Mouse (Mus musculus): ENCODE results near the gene Gm27027.
A peak's percentile ranks its signal among the peaks of the same experiment; 100 is the strongest.

Gene Gm27027

GRCm38 (mm10) chr2:93976436-93977252, 19.5 kb downstream of the Gm27027 start:
- DNase-seq = peak; percentile 65

GRCm38 (mm10) chr2:93975526-93976435, 20.4 kb downstream of the Gm27027 start:
- DNase-seq = no peak

GRCm38 (mm10) chr2:93975041-93975440, 21.1 kb downstream of the Gm27027 start:
- no peak for DNase-seq

- no peak for DNase-seq
These were observed 24.5 kb downstream of the Gm27027 start for GRCm38 (mm10) chr2:93971647-93972046.

GRCm38 (mm10) chr2:93964494-93965160, 31.5 kb downstream of the Gm27027 start:
- DNase-seq = no peak

- DNase-seq = no peak
These were observed 32.4 kb downstream of the Gm27027 start for GRCm38 (mm10) chr2:93963802-93964201.

GRCm38 (mm10) chr2:93961716-93962115, 34.4 kb downstream of the Gm27027 start:
- DNase-seq = no peak

- DNase-seq = no peak
These were observed 36.8 kb downstream of the Gm27027 start for GRCm38 (mm10) chr2:93959346-93959745.

GRCm38 (mm10) chr2:93958216-93958615, 37.9 kb downstream of the Gm27027 start:
- peak; percentile 61 for DNase-seq

- DNase-seq = no peak
These were observed 38.4 kb downstream of the Gm27027 start for GRCm38 (mm10) chr2:93957785-93958175.

- peak; percentile 89 for DNase-seq
These were observed 39.0 kb downstream of the Gm27027 start, which contains the start of gene Gm13889 for GRCm38 (mm10) chr2:93956908-93957784. TSS of gene Gm13889 (minus strand) at chr2:93957201.

- DNase-seq = peak; percentile 70
These were observed 39.8 kb downstream of the Gm27027 start for GRCm38 (mm10) chr2:93956331-93956801.

GRCm38 (mm10) chr2:93955886-93956285, 40.3 kb downstream of the Gm27027 start:
- no peak for DNase-seq

- peak; percentile 56 for DNase-seq
These were observed 41.2 kb downstream of the Gm27027 start for GRCm38 (mm10) chr2:93954781-93955578.

- DNase-seq = no peak
These were observed 42.4 kb downstream of the Gm27027 start for GRCm38 (mm10) chr2:93953726-93954125.

- no peak for DNase-seq
These were observed 49.2 kb downstream of the Gm27027 start for GRCm38 (mm10) chr2:93946976-93947375.

GRCm38 (mm10) chr2:93944855-93945254, 51.3 kb downstream of the Gm27027 start:
- no peak for DNase-seq

GRCm38 (mm10) chr2:93944099-93944498, 52.1 kb downstream of the Gm27027 start:
- DNase-seq = no peak

GRCm38 (mm10) chr2:93941670-93942069, 54.5 kb downstream of the Gm27027 start:
- DNase-seq = no peak

GRCm38 (mm10) chr2:93938534-93938933, 57.6 kb downstream of the Gm27027 start:
- DNase-seq = no peak

- no peak for DNase-seq
These were observed 67.3 kb downstream of the Gm27027 start for GRCm38 (mm10) chr2:93928866-93929265.

Measured in right cerebral cortex, adult 18-20 months (tissue).